Mouse (Mus musculus) embryonic facial prominence, embryonic 10.5 days (tissue): Measurements from ENCODE around the gene Pdzrn3. TPM values are rescaled to one million over a fixed set of nuclear protein-coding genes. Genes with fewer than 3 reads are reported as not detected.

Experiments used
- DNase-seq: peaks from one replicate; pipeline ENCODE4 v3.0.0-alpha.2; 2017; ENCODE audit warnings: low spot score
- H3K27ac ChIP-seq: fragments of 300-500 bp; sonication (generic); replicated peaks from 2 replicates; pipeline ENCODE4 v1.5.1; 2016; ENCODE audit warnings: mild to moderate bottlenecking
- H3K27me3 ChIP-seq: fragments of 300-500 bp; sonication (generic); replicated peaks from 2 replicates; pipeline ENCODE4 v1.6.1; 2016; ENCODE audit warnings: low read depth, mild to moderate bottlenecking; ENCODE audit not compliant: poor library complexity, severe bottlenecking
- H3K36me3 ChIP-seq: fragments of 300-500 bp; sonication (generic); replicated peaks from 2 replicates; pipeline ENCODE4 v1.6.1; 2016; ENCODE audit warnings: mild to moderate bottlenecking, moderate library complexity
- H3K4me1 ChIP-seq: fragments of 300-500 bp; sonication (generic); 2 replicates; pipeline ENCODE4 v1.6.1; 2016
- H3K4me3 ChIP-seq: fragments of 300-500 bp; sonication (generic); 2 replicates; pipeline ENCODE4 v1.5.1; 2016; ENCODE audit warnings: mild to moderate bottlenecking, moderate library complexity
- H3K9me3 ChIP-seq: fragments of 300-500 bp; sonication (generic); 2 replicates; pipeline ENCODE4 v1.6.1; 2016; ENCODE audit warnings: mild to moderate bottlenecking
- WGBS: fragments of 180-500 bp; shearing (Covaris S2); methylation state at CpG from one replicate; pipeline ENCODE4 v1.1.7; 2016; 5-methylcytosine and 5-hydroxymethylcytosine counted together
- polyA plus RNA-seq: library from polyadenylated mRNA; unstranded; fragments of >200 nt; fragmentation: Nextera tagmentation; extraction: Ambion mirVana; gene quantifications from 2 replicates; pipeline ENCODE4 v1.2.1, GENCODE M21; 2016

Gene Pdzrn3
- polyA plus RNA-seq, 1 experiment from 2014 or later: 8.9 TPM

GRCm38 (mm10) chr6:101384958-101385357 lies 7.3 kb upstream of the Pdzrn3 start:
- Histone ChIP-seq H3K27me3 (peaks cover 7% of the 10 kb centered on the region; the same call in 1 of the 2 replicates), H3K4me1 (0 out of 2 replicates have a peak, but pooled peaks cover 4% of the 10 kb centered on the region), H3K27ac (no peak overlapping the region), H3K9me3 (no peaks in the 10 kb centered on the region), H3K36me3 (no peaks in the 10 kb centered on the region), H3K4me3 (no peak overlapping the region)
- no peak for DNase-seq
- 78% methylated on average over 7 of the region's 7 CpGs for WGBS

DNA sequence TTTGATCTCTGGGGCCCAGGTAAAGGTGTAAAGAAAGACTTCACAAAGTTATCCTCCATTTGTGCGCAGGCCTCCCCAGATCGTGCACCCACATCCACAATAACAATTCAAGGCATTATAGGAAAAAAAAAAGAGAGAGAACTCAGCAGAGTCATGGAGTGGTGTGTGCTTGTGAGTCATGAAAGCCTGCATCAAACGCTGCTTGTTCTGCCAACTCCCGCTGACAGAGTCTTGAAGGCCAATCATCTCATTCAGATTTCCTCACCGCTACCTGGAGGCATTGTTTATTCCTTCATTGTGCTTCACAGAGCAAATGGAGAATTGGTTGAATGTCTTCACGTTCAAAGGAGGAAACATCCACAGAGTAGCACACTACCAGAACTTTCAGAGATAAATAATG lies 6.8 kb upstream of the Pdzrn3 start:
- Histone ChIP-seq H3K27me3 (peaks cover 7% of the 10 kb centered on the region; the same call in 1 of the 2 replicates), H3K4me1 (0 out of 2 replicates have a peak, but pooled peaks cover 4% of the 10 kb centered on the region), H3K27ac (no peak overlapping the region), H3K36me3 (no peaks in the 10 kb centered on the region), H3K4me3 (no peak overlapping the region), H3K9me3 (no peaks in the 10 kb centered on the region)
- 73% methylated on average over 6 of the region's 6 CpGs for WGBS
- DNase-seq: no peak

DNA sequence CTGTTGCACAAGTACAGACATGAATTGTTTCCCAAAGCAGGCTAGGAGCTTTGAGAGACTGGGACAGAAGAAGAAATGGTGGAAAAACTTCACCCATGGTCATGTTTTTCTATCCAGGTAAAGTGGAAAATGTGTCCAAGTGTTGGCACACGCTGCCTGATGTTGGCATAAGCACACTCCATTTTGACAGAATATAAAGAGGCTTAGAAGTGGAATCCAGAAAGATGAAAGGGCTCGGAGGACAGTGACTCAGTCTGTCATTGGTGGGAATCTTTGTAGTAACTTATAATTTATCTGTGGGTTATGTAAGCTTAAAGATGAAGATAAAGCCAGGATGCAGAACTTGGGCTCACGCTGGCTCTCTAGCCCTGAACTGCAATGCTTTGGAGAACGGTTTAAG lies 5.2 kb upstream of the Pdzrn3 start:
- Histone ChIP-seq H3K4me1 (peaks cover 14% of the 10 kb centered on the region), H3K27me3 (peaks cover 7% of the 10 kb centered on the region; the same call in 1 of the 2 replicates)
- WGBS: 87% methylated on average over 4 of the region's 4 CpGs

DNA sequence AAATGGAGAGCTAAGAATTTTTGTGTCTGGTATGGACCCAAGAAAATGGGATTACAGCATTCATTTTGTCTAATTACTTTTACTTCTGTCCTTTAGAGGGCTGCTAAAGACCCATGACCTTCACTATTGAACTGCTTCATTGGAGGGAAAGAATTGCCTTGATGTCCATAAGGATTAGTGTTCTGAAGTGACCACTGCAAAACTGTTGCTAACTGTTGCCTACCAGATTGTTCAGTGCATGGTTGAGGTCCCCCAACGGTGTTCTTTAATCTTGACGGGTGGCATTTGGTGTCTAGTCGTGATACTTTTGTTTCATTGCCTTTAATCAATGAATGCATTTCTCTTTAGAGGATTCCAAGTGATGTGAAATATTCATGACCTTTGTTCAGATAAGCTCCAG lies 1.8 kb upstream of the Pdzrn3 start:
- 61% methylated on average over 3 of the region's 3 CpGs for WGBS
- no peaks in the 10 kb centered on the region for H3K36me3 ChIP-seq
- H3K4me1 ChIP-seq: peaks cover 42% of the 10 kb centered on the region
- no peak overlapping the region for H3K4me3 ChIP-seq
- no peak for DNase-seq
- peaks cover 15% of the 10 kb centered on the region; the same call in 1 of the 2 replicates for H3K27me3 ChIP-seq
- no peak overlapping the region for H3K27ac ChIP-seq
- H3K9me3 ChIP-seq: no peaks in the 10 kb centered on the region

More for the DNA sequence above, 5.2 kb upstream of the Pdzrn3 start:
- H3K36me3 ChIP-seq: no peaks in the 10 kb centered on the region
- no peak overlapping the region for H3K4me3 ChIP-seq
- DNase-seq: no peak
- no peaks in the 10 kb centered on the region for H3K9me3 ChIP-seq
- no peak overlapping the region for H3K27ac ChIP-seq

DNA sequence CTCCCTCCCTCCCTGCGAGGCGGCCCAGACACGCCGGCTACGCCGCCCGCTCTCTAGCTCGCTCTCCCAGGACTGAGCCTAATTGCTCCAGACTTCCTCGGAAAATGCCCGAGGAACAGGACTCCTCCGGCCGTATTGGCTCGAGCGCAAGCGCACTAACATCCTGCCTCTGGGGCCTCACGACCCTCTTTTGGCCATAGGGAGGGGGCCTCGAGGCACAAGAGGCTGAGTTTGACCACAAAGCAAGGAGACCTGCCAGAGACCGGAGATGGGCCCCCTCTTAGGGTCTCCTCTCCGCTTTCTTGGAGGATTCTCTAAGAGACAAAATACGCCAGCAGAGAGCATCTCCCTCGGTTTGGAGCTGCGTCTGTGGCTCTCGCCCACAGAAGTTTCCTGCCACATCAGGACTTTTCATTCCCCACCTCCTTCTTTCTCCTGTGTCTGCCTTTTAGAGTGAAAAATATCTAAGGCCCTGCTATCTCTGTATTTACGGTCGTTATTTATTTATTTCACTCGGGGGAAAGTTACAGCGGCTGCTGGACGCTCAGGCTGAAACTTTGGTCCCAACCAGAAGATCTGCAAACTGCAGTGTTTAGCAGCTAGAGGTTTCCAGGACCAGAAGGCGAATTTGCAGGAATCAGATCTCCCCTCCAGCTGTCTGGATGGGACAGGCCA lies 375 bp upstream of the Pdzrn3 start:
- peak overlapping the region; percentile 78 for H3K4me3 ChIP-seq
- H3K27me3 ChIP-seq: peaks cover 15% of the 10 kb centered on the region; the same call in 1 of the 2 replicates
- peak; percentile 92 for DNase-seq
- H3K36me3 ChIP-seq: peaks cover 5% of the 10 kb centered on the region
- H3K9me3 ChIP-seq: no peaks in the 10 kb centered on the region
- H3K27ac ChIP-seq: peak overlapping the region; percentile 97
- under 1% methylated on average over 29 of the region's 29 CpGs for WGBS
- peaks cover 56% of the 10 kb centered on the region for H3K4me1 ChIP-seq

- WGBS: under 1% methylated on average over 10 of the region's 10 CpGs
- DNase-seq: peak; percentile 42
- Histone ChIP-seq H3K27me3 (peaks cover 15% of the 10 kb centered on the region; the same call in 1 of the 2 replicates), H3K4me1 (peaks cover 64% of the 10 kb centered on the region), H3K9me3 (no peaks in the 10 kb centered on the region), H3K36me3 (peaks cover 11% of the 10 kb centered on the region), H3K4me3 (peak overlapping the region; percentile 78), H3K27ac (peak overlapping the region; percentile 97)
These were observed 1.1 kb downstream of the Pdzrn3 start for GRCm38 (mm10) chr6:101376511-101377166.

- H3K27me3 ChIP-seq: peaks cover 15% of the 10 kb centered on the region; the same call in 1 of the 2 replicates
- no peaks in the 10 kb centered on the region for H3K9me3 ChIP-seq
- 31% methylated on average over 10 of the region's 10 CpGs for WGBS
- peak overlapping the region; percentile 78 for H3K4me3 ChIP-seq
- peak overlapping the region; percentile 97 for H3K27ac ChIP-seq
- peaks cover 69% of the 10 kb centered on the region for H3K4me1 ChIP-seq
- DNase-seq: no peak
- peaks cover 11% of the 10 kb centered on the region for H3K36me3 ChIP-seq
These were observed 1.6 kb downstream of the Pdzrn3 start for GRCm38 (mm10) chr6:101376049-101376448.

DNA sequence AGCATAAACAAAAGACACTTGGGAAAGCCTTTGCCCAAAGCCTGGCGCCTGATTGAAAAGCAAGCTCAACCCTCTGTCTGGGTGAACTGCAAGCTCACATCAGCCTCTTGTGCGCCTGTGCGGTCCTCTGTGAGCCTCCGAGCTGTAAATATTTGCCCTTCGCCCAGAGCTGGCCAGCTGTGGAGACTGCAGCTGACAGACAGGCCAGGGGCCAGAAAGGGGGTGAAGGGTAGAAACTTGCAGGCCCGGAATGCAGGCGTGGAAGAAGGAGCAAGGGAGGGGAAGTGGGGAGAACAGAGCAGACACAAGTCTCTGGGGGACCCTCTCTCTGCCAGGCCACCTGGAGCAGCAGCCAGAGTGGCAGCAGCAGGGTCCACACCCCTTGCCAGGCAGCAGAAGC lies 3.0 kb downstream of the Pdzrn3 start:
- peak; percentile 86 for DNase-seq
- peaks cover 8% of the 10 kb centered on the region; the same call in 1 of the 2 replicates for H3K27me3 ChIP-seq
- peak overlapping the region; percentile 76 for H3K27ac ChIP-seq
- peak overlapping the region; percentile 78 for H3K4me3 ChIP-seq
- no peaks in the 10 kb centered on the region for H3K9me3 ChIP-seq
- peaks cover 78% of the 10 kb centered on the region for H3K4me1 ChIP-seq
- peaks cover 11% of the 10 kb centered on the region for H3K36me3 ChIP-seq
- WGBS: 1% methylated on average over 7 of the region's 7 CpGs

- 66% methylated on average over 1 of the region's 1 CpGs for WGBS
- H3K27me3 ChIP-seq: peaks cover 8% of the 10 kb centered on the region; the same call in 1 of the 2 replicates
- peak overlapping the region; percentile 76 for H3K27ac ChIP-seq
- H3K36me3 ChIP-seq: peaks cover 11% of the 10 kb centered on the region
- peak overlapping the region; percentile 78 for H3K4me3 ChIP-seq
- no peaks in the 10 kb centered on the region for H3K9me3 ChIP-seq
- no peak for DNase-seq
- peaks cover 82% of the 10 kb centered on the region for H3K4me1 ChIP-seq
These were observed 3.5 kb downstream of the Pdzrn3 start for GRCm38 (mm10) chr6:101374186-101374585.

DNA sequence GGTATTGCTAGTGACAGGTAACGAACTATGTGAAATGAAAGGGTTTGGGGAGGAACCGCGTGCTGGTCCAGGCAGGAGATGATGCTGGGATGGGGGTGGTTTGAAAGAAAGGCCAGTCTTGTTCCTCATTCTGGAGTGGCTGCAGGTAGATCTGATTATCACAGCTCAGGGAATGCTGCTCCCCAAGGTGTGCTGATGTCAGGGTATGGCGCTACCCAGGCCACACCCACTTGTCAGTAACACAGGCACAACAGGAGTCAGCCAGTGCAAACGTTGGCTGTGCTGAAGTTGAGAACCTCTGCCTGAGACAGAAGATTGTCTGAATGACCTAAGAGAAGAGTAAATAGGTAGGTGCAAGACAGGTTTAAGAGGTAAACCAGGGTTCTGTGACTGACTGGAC lies 4.7 kb downstream of the Pdzrn3 start:
- WGBS: 74% methylated on average over 5 of the region's 5 CpGs
- Histone ChIP-seq H3K4me1 (peaks cover 81% of the 10 kb centered on the region), H3K36me3 (peaks cover 11% of the 10 kb centered on the region)

GRCm38 (mm10) chr6:101366809-101367602 lies 10.7 kb downstream of the Pdzrn3 start:
- Histone ChIP-seq H3K27ac (peak overlapping the region; percentile 54), H3K9me3 (no peaks in the 10 kb centered on the region), H3K36me3 (no peaks in the 10 kb centered on the region; the same call in 1 of the 2 replicates), H3K4me3 (no peak overlapping the region), H3K27me3 (no peaks in the 10 kb centered on the region), H3K4me1 (peaks cover 78% of the 10 kb centered on the region)
- 56% methylated on average over 9 of the region's 9 CpGs for WGBS
- no peak for DNase-seq

More for the DNA sequence above, 4.7 kb downstream of the Pdzrn3 start:
- peaks cover 8% of the 10 kb centered on the region; the same call in 1 of the 2 replicates for H3K27me3 ChIP-seq
- H3K9me3 ChIP-seq: no peaks in the 10 kb centered on the region
- H3K4me3 ChIP-seq: no peak overlapping the region
- no peak overlapping the region for H3K27ac ChIP-seq
- no peak for DNase-seq

- DNase-seq: no peak
- no peaks in the 10 kb centered on the region for H3K9me3 ChIP-seq
- peak overlapping the region; percentile 69 for H3K27ac ChIP-seq
- H3K4me3 ChIP-seq: no peak overlapping the region
- WGBS: 59% methylated on average over 6 of the region's 6 CpGs
- H3K27me3 ChIP-seq: no peaks in the 10 kb centered on the region
- peaks cover 12% of the 10 kb centered on the region for H3K36me3 ChIP-seq
- peaks cover 75% of the 10 kb centered on the region for H3K4me1 ChIP-seq
These were observed 11.9 kb downstream of the Pdzrn3 start for GRCm38 (mm10) chr6:101365795-101366194.
